Mouse (Mus musculus) hindbrain, embryonic 13.5 days (tissue): ENCODE measurements around the gene Echdc1. TPM values are rescaled to one million over a fixed set of nuclear protein-coding genes. Genes with fewer than 3 reads are reported as not detected.

ENCODE experiments used
- ATAC-seq: fragments of 200-750 bp; cut with Nextera tagmentation; 2 replicates; pipeline ENCODE4 v1.8.0; 2017; ENCODE audit warnings: moderate TSS enrichment; ENCODE audit not compliant: low FRiP score
- H3K27ac ChIP-seq: fragments of 300-500 bp; sonication (generic); 2 replicates; pipeline ENCODE4 v1.5.1; 2015; ENCODE audit warnings: inconsistent platforms, mild to moderate bottlenecking, moderate library complexity
- H3K27me3 ChIP-seq: fragments of 300-500 bp; sonication (generic); 2 replicates; pipeline ENCODE4 v1.6.1; 2015; ENCODE audit warnings: mild to moderate bottlenecking, inconsistent platforms
- H3K36me3 ChIP-seq: fragments of 300-500 bp; sonication (generic); 2 replicates; pipeline ENCODE4 v1.6.1; 2015; ENCODE audit warnings: mild to moderate bottlenecking, inconsistent platforms
- H3K4me1 ChIP-seq: fragments of 300-500 bp; sonication (generic); replicated peaks from 2 replicates; pipeline ENCODE4 v1.6.1; 2015; ENCODE audit warnings: inconsistent platforms
- H3K4me2 ChIP-seq: fragments of 300-500 bp; sonication (generic); 2 replicates; pipeline ENCODE4 v1.6.1; 2015; ENCODE audit warnings: inconsistent platforms, mild to moderate bottlenecking, moderate library complexity
- H3K4me3 ChIP-seq: fragments of 300-500 bp; sonication (generic); 2 replicates; pipeline ENCODE4 v1.5.1; 2015; ENCODE audit warnings: mild to moderate bottlenecking, inconsistent platforms
- H3K9ac ChIP-seq: fragments of 300-500 bp; sonication (generic); 2 replicates; pipeline ENCODE4 v1.6.1; 2015; ENCODE audit warnings: mild to moderate bottlenecking, inconsistent platforms
- H3K9me3 ChIP-seq: fragments of 300-500 bp; sonication (generic); 2 replicates; pipeline ENCODE4 v1.6.1; 2016; ENCODE audit warnings: inconsistent platforms
- WGBS: fragments of 180-500 bp; shearing (Covaris S2); methylation state at CpG from one replicate; pipeline ENCODE4 v1.1.7; 2015; 5-methylcytosine and 5-hydroxymethylcytosine counted together
- polyA plus RNA-seq: library from polyadenylated mRNA; unstranded; fragments of >200 nt; fragmentation: Nextera tagmentation; extraction: Ambion mirVana; gene quantifications from 2 replicates; pipeline ENCODE4 v1.2.1, GENCODE M21; 2015

The Echdc1 gene
- 21.1 and 25.5 TPM in 2 replicates for polyA plus RNA-seq

DNA sequence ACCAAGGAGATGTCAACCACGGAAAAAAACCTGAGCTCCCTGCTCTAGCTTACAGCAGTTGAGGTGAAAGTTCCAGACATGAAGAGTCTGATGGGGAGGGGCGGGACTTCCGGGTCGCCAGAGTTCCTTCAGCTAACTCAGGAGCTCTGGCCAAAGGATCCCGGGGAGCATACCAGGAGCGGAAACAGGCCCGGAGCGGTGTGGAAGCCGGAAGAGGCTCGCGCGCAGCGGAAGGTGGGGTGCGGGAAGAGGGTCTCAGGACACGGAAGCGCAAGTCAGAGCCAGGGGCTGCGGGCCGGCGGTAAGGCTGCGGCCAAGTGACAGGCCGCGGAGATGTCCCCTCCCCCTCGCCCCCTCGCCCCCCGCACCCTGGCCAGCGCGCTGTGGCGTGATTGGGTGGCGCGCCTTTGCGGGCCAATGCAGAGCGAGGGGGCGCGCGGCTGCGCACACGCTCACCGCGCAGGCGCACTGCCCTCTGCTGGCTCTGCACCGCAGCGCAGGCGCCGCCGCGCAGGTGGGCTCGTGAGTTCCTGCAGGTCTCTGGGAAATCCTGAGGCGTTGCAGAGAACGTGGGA, at the start of gene Echdc1:
Gene Echdc1, plus strand, starts transcription at position 103 of the 575 bp plus-strand sequence.
- Histone ChIP-seq H3K27me3 (no peaks in the 10 kb centered on the region), H3K4me2 (peak within 1 kb of the TSS; percentile 63), H3K9ac (peak within 1 kb of the TSS; percentile 77), H3K4me1 (peaks cover 18% of the 10 kb centered on the region), H3K4me3 (peak within 1 kb of the TSS; percentile 66), H3K27ac (peak within 1 kb of the TSS; percentile 91), H3K9me3 (no peaks in the 10 kb centered on the region), H3K36me3 (no peaks in the 10 kb centered on the region)
- WGBS, result 0% methylated on average over 40 of the region's 49 CpGs
- ATAC-seq, result peak; percentile 100

DNA sequence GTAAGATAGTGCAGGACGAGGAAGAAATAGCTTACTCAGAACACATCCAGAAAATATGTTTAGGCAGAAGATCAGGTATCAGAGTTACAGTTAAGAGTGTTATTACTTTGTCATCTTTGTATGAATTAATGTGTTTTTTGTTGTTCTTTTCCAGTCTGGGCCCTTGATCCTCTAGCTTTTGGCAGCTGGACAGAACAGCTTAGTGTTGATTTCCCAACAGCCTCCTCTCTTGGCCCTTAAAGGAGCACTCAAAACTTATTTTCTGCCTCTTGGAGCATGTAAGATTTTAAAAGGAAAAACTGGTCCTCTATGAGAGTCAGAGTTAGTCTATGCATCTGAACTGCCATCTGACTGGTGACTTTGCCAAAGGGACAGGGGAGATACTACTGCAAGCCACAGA, 31.2 kb upstream of the Echdc1 start:
- H3K27me3 ChIP-seq, result no peaks in the 10 kb centered on the region
- H3K4me3 ChIP-seq, result no peak overlapping the region
- no peak overlapping the region for H3K27ac ChIP-seq
- H3K4me2 ChIP-seq, result no peak overlapping the region
- no peaks in the 10 kb centered on the region for H3K36me3 ChIP-seq
- H3K4me1 ChIP-seq, result no peaks in the 10 kb centered on the region
- 78% methylated on average over 1 of the region's 1 CpGs for WGBS
- H3K9me3 ChIP-seq, result no peaks in the 10 kb centered on the region
- no peak overlapping the region for H3K9ac ChIP-seq
- ATAC-seq, result no peak

DNA sequence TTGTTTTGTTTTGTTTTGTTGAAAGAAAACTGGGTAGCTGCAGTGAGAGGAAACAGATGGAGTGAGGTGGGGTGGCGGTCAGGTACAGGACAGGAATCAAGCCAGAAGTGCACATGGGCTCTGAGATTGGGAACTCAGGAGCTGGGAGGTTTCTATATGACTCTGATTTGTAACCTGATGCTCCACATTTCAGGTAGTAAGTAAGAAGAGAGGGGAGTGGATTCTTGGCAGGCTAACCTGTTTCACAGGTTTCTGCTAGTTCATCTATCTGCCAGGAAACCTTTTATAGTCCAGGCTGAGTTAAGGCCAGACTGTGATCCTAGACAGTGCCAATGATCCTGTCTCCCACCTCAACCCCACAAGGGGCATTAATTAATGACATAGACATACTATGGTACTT, 27.2 kb upstream of the Echdc1 start:
- H3K36me3 ChIP-seq, result no peaks in the 10 kb centered on the region
- no peaks in the 10 kb centered on the region for H3K9me3 ChIP-seq
- no peak overlapping the region for H3K4me2 ChIP-seq
- 89% methylated on average over 1 of the region's 1 CpGs for WGBS
- no peak overlapping the region for H3K9ac ChIP-seq
- H3K27ac ChIP-seq, result no peak overlapping the region
- ATAC-seq, result no peak
- H3K4me1 ChIP-seq, result no peaks in the 10 kb centered on the region
- no peak overlapping the region for H3K4me3 ChIP-seq
- no peaks in the 10 kb centered on the region for H3K27me3 ChIP-seq

DNA sequence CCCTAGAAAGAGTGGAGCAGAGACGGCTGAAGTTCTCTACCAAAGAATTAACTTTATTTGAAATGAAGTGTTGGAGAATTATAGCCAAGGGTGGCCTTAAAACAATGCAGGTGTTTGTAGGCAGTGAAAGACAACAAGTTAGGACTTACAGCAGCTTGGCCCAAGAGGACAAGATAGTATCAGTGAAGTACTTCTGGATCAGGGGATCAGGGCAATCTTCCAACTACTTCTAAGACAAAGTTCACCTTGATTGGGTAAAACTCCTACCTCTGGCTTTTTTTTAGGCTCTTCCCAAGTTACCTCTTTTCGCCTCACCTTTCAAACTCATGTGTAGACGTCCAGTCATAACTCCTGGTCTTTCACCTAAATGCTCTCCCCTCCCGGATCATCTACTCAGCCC, 10.7 kb upstream of the Echdc1 start:
- no peak for ATAC-seq
- Histone ChIP-seq H3K4me2 (no peak overlapping the region), H3K9me3 (no peaks in the 10 kb centered on the region), H3K4me3 (no peak overlapping the region), H3K4me1 (no peaks in the 10 kb centered on the region), H3K27me3 (no peaks in the 10 kb centered on the region), H3K9ac (no peak overlapping the region), H3K36me3 (no peaks in the 10 kb centered on the region), H3K27ac (no peak overlapping the region)
- 95% methylated on average over 4 of the region's 4 CpGs for WGBS

DNA sequence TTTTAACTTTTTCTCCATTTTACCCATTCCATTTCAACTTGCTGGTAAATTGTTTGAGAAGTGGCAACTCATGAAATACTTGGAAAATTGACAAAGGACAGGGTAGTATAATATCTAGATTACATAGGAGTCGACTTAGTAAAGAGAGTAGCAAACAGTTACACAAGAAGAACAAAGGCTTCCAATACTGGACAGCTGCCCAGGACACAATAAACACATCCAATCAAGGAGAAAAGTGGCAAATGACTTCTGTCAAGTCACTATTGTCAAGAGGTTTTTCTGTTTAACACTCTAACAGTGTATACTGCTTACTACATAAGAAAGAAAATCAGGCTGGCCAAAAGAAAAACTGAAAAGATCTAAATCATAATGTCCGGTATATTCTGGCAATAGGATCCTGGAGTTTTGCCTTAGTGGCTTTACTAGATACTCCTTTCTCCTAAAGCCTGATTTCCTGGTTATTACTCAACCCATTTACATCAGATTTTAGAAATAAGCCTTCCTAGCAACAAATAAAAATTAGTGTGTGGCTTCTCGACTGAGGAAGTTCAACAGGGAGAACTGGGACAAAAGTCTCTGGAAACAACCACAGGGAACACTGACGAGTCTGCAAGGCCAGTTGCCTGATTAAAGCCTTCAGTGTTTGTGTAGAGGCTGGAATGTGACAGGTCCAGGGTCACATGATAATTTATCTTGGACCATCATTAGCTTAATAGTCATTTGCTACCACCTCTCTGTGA, 1.3 kb upstream of the Echdc1 start:
- Histone ChIP-seq H3K27me3 (no peaks in the 10 kb centered on the region), H3K4me3 (no peak overlapping the region), H3K27ac (no peak overlapping the region), H3K9ac (no peak overlapping the region), H3K36me3 (no peaks in the 10 kb centered on the region), H3K9me3 (no peaks in the 10 kb centered on the region), H3K4me2 (peak overlapping the region; percentile 63; the same call in 1 of the 2 replicates), H3K4me1 (peaks cover 18% of the 10 kb centered on the region)
- WGBS, result 71% methylated on average over 4 of the region's 4 CpGs
- no peak for ATAC-seq

DNA sequence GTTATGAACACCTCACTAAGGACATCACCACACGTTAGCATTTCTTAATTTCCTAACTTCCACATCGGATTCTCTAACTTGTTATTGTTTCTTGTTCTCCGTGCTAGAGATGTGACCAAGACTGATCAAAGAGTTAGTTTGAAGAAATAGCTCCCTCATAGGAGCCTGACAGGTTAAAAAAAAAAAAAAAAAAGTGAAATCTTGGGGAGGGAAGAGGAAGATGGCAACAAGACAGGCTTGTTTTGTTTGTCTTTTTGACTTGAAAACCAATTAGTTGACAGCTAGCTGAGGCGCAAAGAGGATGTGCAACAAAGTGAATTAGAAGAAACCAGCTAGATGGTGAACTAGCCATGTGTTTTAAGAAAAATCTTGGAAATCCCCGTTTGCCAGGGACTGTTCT, 939 bp downstream of the Echdc1 start:
- no peak overlapping the region for H3K27ac ChIP-seq
- H3K9me3 ChIP-seq, result no peaks in the 10 kb centered on the region
- no peak overlapping the region for H3K9ac ChIP-seq
- 40% methylated on average over 5 of the region's 5 CpGs for WGBS
- H3K4me3 ChIP-seq, result peak overlapping the region; percentile 66
- ATAC-seq, result no peak
- peak overlapping the region; percentile 63 for H3K4me2 ChIP-seq
- peaks cover 18% of the 10 kb centered on the region for H3K4me1 ChIP-seq
- H3K36me3 ChIP-seq, result no peaks in the 10 kb centered on the region
- no peaks in the 10 kb centered on the region for H3K27me3 ChIP-seq

DNA sequence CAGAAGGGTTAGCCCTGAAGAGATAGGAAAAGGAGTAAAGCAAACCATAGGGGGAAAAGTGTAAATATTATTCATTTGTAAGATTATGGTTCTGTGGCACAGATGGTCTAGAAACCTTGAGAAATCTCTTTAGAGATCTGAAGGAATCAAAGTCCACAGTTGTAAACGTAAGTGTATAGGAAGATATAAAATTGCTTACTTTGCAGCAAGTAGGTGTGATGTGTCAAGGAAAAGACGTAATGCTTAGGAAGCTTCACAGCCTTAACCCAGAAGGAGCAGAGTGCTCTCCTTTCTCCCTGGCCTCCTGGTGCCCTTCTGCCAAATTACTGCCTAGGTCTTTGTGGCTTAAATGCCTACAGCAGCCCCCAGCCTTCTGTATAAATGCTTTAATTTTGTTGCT, 11.9 kb downstream of the Echdc1 start:
- Histone ChIP-seq H3K4me1 (no peaks in the 10 kb centered on the region), H3K9me3 (no peaks in the 10 kb centered on the region), H3K4me2 (no peak overlapping the region), H3K27me3 (no peaks in the 10 kb centered on the region), H3K4me3 (no peak overlapping the region), H3K36me3 (no peaks in the 10 kb centered on the region), H3K9ac (no peak overlapping the region), H3K27ac (no peak overlapping the region)
- WGBS, result 87% methylated on average over 2 of the region's 2 CpGs
- ATAC-seq, result no peak

DNA sequence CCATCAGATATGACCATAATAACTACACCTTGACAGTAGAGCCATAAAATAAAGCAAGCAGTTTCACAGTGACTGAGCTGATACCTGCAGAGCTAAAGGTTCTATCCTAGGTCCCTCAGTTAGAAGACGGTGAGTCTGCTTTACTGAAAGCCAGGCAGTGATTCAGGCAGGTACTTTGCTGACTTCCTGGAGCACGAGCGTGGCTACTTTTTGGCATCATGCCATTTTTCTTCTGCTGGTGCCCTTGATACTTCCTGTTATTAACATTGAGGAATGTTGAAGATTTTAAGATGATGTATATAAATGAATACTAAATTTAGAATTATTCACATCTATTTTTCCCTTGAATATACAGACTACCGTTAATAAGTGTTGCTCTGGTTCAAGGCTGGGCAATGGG, 20.9 kb downstream of the Echdc1 start:
- Histone ChIP-seq H3K4me3 (no peak overlapping the region), H3K27me3 (no peaks in the 10 kb centered on the region), H3K4me1 (no peaks in the 10 kb centered on the region), H3K9ac (no peak overlapping the region), H3K4me2 (no peak overlapping the region), H3K9me3 (no peaks in the 10 kb centered on the region), H3K27ac (no peak overlapping the region), H3K36me3 (no peaks in the 10 kb centered on the region)
- 91% methylated on average over 4 of the region's 4 CpGs for WGBS
- ATAC-seq, result no peak

DNA sequence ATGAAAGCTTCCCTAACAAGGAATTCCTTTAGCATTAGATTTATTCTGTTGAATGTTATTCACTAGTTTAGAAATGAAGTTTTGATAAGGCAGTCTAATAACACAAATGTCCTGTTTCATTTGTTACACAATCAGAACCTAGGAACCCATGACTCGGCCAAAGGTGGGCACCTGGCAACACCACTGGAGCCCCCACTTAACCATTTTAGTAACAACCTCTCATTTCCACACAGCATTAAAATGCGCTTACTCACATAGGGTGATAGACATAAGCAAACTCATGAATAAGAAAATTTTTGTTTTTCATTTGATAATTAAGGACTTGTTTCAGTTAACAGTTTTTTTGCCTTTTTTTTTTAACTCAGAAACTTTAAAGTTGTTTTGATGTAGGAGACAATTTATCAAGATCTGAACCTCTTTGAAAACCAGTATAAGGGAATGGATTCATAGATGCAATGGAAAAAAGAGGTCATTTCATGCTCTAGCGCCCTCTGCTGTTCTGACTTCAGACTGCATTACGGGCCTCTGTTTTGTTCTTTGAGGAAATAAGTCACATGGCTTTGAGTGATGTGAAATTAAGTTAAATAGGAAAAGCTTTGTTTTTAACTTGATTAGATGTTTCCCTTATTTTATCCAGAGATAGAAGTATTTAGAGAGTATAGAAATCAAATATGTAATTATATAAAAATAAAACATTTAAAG, 25.5 kb downstream of the Echdc1 start:
- Histone ChIP-seq H3K4me1 (no peaks in the 10 kb centered on the region), H3K9me3 (no peaks in the 10 kb centered on the region), H3K27ac (no peak overlapping the region), H3K27me3 (no peaks in the 10 kb centered on the region), H3K4me2 (no peak overlapping the region), H3K4me3 (no peak overlapping the region), H3K36me3 (peaks cover 5% of the 10 kb centered on the region; the same call in 1 of the 2 replicates), H3K9ac (no peak overlapping the region)
- 46% methylated on average over 4 of the region's 4 CpGs for WGBS
- no peak for ATAC-seq

DNA sequence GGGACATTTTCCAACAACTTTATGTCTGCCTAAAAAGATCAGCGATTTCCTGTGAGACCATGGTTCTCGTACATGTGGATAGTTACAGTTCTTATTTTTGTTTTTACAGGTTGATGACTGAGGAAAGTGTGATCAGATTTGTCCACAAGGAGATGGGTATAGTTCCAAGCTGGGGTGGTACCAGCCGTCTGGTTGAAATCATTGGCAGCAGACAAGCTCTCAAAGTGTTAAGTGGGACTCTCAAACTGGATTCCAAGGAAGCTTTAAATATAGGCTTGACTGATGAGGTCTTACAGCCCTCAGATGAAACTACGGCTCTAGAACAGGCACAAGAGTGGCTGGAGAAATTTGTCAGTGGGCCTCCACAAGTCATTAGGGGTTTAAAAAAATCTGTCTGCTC, 31.3 kb downstream of the Echdc1 start:
- 94% methylated on average over 4 of the region's 4 CpGs for WGBS
- no peak overlapping the region for H3K4me2 ChIP-seq
- H3K27ac ChIP-seq, result no peak overlapping the region
- ATAC-seq, result no peak
- no peak overlapping the region for H3K4me3 ChIP-seq
- peaks cover 32% of the 10 kb centered on the region for H3K36me3 ChIP-seq
- H3K9ac ChIP-seq, result no peak overlapping the region
- no peaks in the 10 kb centered on the region for H3K4me1 ChIP-seq
- H3K9me3 ChIP-seq, result no peaks in the 10 kb centered on the region
- H3K27me3 ChIP-seq, result no peaks in the 10 kb centered on the region

DNA sequence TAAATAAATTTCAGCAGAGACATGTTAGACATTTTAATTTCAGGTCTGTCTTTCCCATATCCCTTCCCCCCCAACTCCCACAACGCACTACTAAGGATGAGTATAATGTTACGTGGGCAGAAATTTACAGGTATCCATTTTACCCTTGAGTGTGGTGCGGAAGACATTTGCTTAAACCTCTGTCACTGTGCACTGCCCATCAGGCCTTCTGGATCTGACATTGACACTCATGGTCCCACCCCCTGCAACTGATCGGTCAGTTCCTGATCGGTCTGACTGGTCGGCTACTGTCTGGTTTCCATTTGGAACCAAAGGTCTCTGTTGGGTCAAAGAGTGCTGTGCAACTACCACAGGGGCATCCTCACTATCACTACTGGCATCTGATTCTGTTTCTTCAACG, 33.7 kb downstream of the Echdc1 start:
- H3K4me3 ChIP-seq, result no peak overlapping the region
- no peaks in the 10 kb centered on the region for H3K27me3 ChIP-seq
- ATAC-seq, result no peak
- 95% methylated on average over 7 of the region's 7 CpGs for WGBS
- peaks cover 38% of the 10 kb centered on the region for H3K36me3 ChIP-seq
- H3K4me2 ChIP-seq, result no peak overlapping the region
- no peaks in the 10 kb centered on the region for H3K9me3 ChIP-seq
- no peak overlapping the region for H3K9ac ChIP-seq
- H3K4me1 ChIP-seq, result no peaks in the 10 kb centered on the region
- H3K27ac ChIP-seq, result no peak overlapping the region

DNA sequence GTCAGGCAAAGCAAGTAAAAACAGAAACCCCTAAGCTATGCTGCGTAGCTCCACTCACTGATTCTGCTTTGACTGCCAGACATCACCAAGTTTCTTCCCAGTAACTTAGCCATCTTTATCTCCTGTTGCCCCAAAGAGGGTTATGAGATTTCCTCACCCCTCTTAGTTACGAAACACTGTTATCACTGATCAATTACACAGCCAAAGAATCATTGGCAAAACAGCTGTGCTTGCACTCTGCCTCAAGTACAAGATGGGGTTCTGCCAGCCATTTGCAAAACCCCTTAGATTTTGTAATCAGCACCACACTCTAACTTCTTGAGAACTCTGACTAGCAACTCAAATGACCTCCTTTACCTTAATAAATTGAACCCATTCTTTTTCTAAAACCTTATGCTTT, 38.5 kb downstream of the Echdc1 start:
- Histone ChIP-seq H3K27ac (no peak overlapping the region), H3K27me3 (no peaks in the 10 kb centered on the region), H3K9me3 (no peaks in the 10 kb centered on the region), H3K4me2 (no peak overlapping the region), H3K4me3 (no peak overlapping the region), H3K9ac (no peak overlapping the region), H3K36me3 (peaks cover 29% of the 10 kb centered on the region), H3K4me1 (peaks cover 8% of the 10 kb centered on the region)
- no peak for ATAC-seq
- WGBS, result 93% methylated on average over 2 of the region's 2 CpGs
